15 mouse cellular contexts compared by ENCODE assay signal in the genomic region with DNA sequence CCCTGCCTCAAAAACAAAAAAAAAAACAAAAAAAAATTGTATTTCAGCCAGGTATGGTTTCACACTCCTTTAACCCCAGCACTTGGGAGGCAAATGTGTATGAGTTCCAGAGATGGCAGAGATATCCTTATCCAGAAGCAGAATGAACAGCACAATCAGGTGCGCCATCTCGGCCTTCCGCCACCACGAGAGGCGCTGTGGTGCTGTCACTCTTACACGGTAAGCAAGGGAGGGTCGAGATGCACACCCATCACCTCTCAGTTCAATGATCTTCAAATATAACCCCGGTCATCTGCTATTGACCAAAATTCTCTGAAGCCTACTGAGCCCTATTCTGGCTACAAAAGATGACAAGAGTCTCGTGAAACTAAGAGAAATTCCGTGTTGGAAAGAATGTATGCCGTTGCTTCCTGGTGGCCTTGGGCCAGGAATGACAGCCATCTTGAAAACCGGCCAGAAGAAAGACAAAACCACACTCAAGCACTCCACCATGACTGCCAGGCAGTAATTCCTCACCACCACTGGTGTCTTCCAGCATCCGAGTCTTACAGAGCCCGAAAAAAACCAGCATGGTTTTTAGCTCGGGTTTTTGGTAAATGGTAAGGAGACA. TPM values are rescaled to one million over a fixed set of nuclear protein-coding genes. Genes with fewer than 3 reads are reported as not detected.
DNase-seq lines count a peak whose midpoint lies in the region; ATAC-seq and TF ChIP-seq lines count a peak whose summit lies in the region.
"Had no signal": no experiment of that assay in that cellular context is flagged by ENCODE, and none has a peak within 500 bp of the region (broad histone marks: within the 10 kb centered on the region; RNA-seq: fewer than 3 reads in every experiment).

No protein-coding gene starts in this region.

- no peak overlapping the region for H3K27ac ChIP-seq in forebrain, embryonic 15.5 days (replicated peaks)
- no peak overlapping the region for H3K27ac ChIP-seq in forebrain, embryonic 12.5 days
- H3K27ac ChIP-seq in lung, embryonic 14.5 days (ENCODE audit: low read depth) = no peak overlapping the region
- H3K27ac ChIP-seq in midbrain, postnatal 0 days (ENCODE audit: low read depth, low read length) = no peak overlapping the region
- H3K27ac ChIP-seq: forebrain, embryonic 10.5 days had no signal

- no peaks in the 10 kb centered on the region for H3K9me3 ChIP-seq in forebrain, embryonic 15.5 days
- no peaks in the 10 kb centered on the region for H3K9me3 ChIP-seq in forebrain, embryonic 12.5 days
- H3K9me3 ChIP-seq in lung, embryonic 14.5 days (ENCODE audit: low read depth, low read length) = no peaks in the 10 kb centered on the region
- no peaks in the 10 kb centered on the region for H3K9me3 ChIP-seq in midbrain, postnatal 0 days (ENCODE audit: low read length)
- H3K9me3 ChIP-seq: forebrain, embryonic 10.5 days had no signal

- H3K9ac ChIP-seq in forebrain, embryonic 15.5 days (replicated peaks) = no peak overlapping the region
- H3K9ac ChIP-seq in forebrain, embryonic 12.5 days = no peak overlapping the region
- H3K9ac ChIP-seq in lung, embryonic 14.5 days = no peak overlapping the region
- H3K9ac ChIP-seq in midbrain, postnatal 0 days (replicated peaks; ENCODE audit: low read length, poor library complexity, severe bottlenecking) = no peak overlapping the region

- peak; percentile 17 for DNase-seq in lung, embryonic 14.5 days
- DNase-seq in lung, postnatal 36 days = no peak
- DNase-seq in NIH3T3 (ENCODE audit: low read depth) = peak; percentile 49
- no peak for DNase-seq in midbrain, postnatal 0 days (ENCODE audit: low spot score)
- DNase-seq in urinary bladder, postnatal 25 days (ENCODE audit: low spot score) = no peak
- DNase-seq: adrenal gland, adult 2 months; kidney, adult 2 months; thymus, adult 18-20 months had no signal

- H3K4me3 ChIP-seq in forebrain, embryonic 15.5 days = peak overlapping the region; percentile 56; the same call in 1 of the 2 replicates
- H3K4me3 ChIP-seq in forebrain, embryonic 12.5 days (replicated peaks) = no peak overlapping the region
- H3K4me3 ChIP-seq in lung, embryonic 14.5 days (ENCODE audit: low read depth, low read length) = no peak overlapping the region
- no peak overlapping the region for H3K4me3 ChIP-seq in midbrain, postnatal 0 days (ENCODE audit: low read depth, low read length)
- H3K4me3 ChIP-seq: forebrain, embryonic 10.5 days had no signal

- H3K36me3 ChIP-seq in forebrain, embryonic 15.5 days = no peaks in the 10 kb centered on the region
- no peaks in the 10 kb centered on the region for H3K36me3 ChIP-seq in forebrain, embryonic 12.5 days (replicated peaks)
- no peaks in the 10 kb centered on the region for H3K36me3 ChIP-seq in lung, embryonic 14.5 days (ENCODE audit: insufficient read depth)
- no peaks in the 10 kb centered on the region for H3K36me3 ChIP-seq in midbrain, postnatal 0 days (ENCODE audit: insufficient read depth, low read length)
- H3K36me3 ChIP-seq: forebrain, embryonic 10.5 days had no signal

- peaks cover 19% of the 10 kb centered on the region; the same call in 1 of the 2 replicates for H3K27me3 ChIP-seq in forebrain, embryonic 15.5 days
- H3K27me3 ChIP-seq in forebrain, embryonic 12.5 days = peaks cover 54% of the 10 kb centered on the region
- H3K27me3 ChIP-seq in lung, embryonic 14.5 days (ENCODE audit: insufficient read depth, low read length) = peaks cover 44% of the 10 kb centered on the region
- H3K27me3 ChIP-seq in midbrain, postnatal 0 days (ENCODE audit: insufficient read depth, low read length) = no peaks in the 10 kb centered on the region

- peaks cover 16% of the 10 kb centered on the region for H3K4me1 ChIP-seq in forebrain, embryonic 15.5 days
- H3K4me1 ChIP-seq in forebrain, embryonic 12.5 days = peaks cover 15% of the 10 kb centered on the region
- peaks cover 4% of the 10 kb centered on the region; the same call in 1 of the 2 replicates for H3K4me1 ChIP-seq in lung, embryonic 14.5 days (ENCODE audit: insufficient read depth)
- 0 out of 2 replicates have a peak, but pooled peaks cover 2% of the 10 kb centered on the region for H3K4me1 ChIP-seq in midbrain, postnatal 0 days (ENCODE audit: insufficient read depth, low read length)

- H3K4me2 ChIP-seq in forebrain, embryonic 15.5 days (replicated peaks) = peak overlapping the region; percentile 80; the same call in 1 of the 2 replicates
- H3K4me2 ChIP-seq in forebrain, embryonic 12.5 days = no peak overlapping the region
- no peak overlapping the region for H3K4me2 ChIP-seq in lung, embryonic 14.5 days
- H3K4me2 ChIP-seq in midbrain, postnatal 0 days (ENCODE audit: low read depth, low read length, poor library complexity, severe bottlenecking) = no peak overlapping the region
- H3K4me2 ChIP-seq: liver, embryonic 11.5 days had no signal

- WGBS in forebrain, embryonic 15.5 days = 85% methylated on average over 15 of the region's 15 CpGs
- WGBS in forebrain, embryonic 12.5 days = 94% methylated on average over 15 of the region's 15 CpGs
- whole genome bisulfite sequencing in lung, embryonic 14.5 days = 81% methylated on average over 15 of the region's 15 CpGs
- WGBS in midbrain, postnatal 0 days = 92% methylated on average over 15 of the region's 15 CpGs

- no peak for TF ChIP-seq CTCF in lung, embryonic 14.5 days (IDR thresholded peaks at IDR 0.05; ENCODE audit: low read depth)
- TF ChIP-seq CTCF in midbrain, postnatal 0 days (IDR thresholded peaks at IDR 0.05) = peak; percentile 17; the same call in 1 of the 2 replicates

- ATAC-seq in forebrain, embryonic 15.5 days (replicated peaks) = no peak
- no peak for ATAC-seq in forebrain, embryonic 12.5 days (ENCODE audit: low FRiP score)
- ATAC-seq in lung, embryonic 14.5 days (ENCODE audit: insufficient read depth) = no peak
- ATAC-seq in midbrain, postnatal 0 days (ENCODE audit: low FRiP score) = no peak
- ATAC-seq: CD4-positive, CD25-positive, alpha-beta regulatory T cell, adult 4 months; lung, postnatal 0 days had no signal

RNA-seq across cellular contexts. Expression of a gene that starts 1.9 kb away (rescaled TPM):
- polyA plus RNA-seq in forebrain, embryonic 15.5 days (2015; fragmentation: Nextera tagmentation; extraction: Ambion mirVana) = 333 TPM in 2 replicates
- polyA plus RNA-seq in forebrain, embryonic 12.5 days (2016; fragmentation: Nextera tagmentation; extraction: Ambion mirVana) = 204 and 215 TPM in 2 replicates
- polyA plus RNA-seq in lung, embryonic 14.5 days (2014; fragmentation: Nextera tagmentation; extraction: Ambion mirVana) = 0.37 and 0.58 TPM in 2 replicates
- 229 and 248 TPM in 2 replicates for total RNA-seq in midbrain, postnatal 0 days (2014; rRNA removed)
- polyA plus RNA-seq in midbrain, postnatal 0 days (2015; fragmentation: Nextera tagmentation; extraction: Ambion mirVana) = 294 and 310 TPM in 2 replicates
- total RNA-seq: granulocyte monocyte progenitor cell, adult 5-6 weeks had no signal
- polyA plus RNA-seq: CD4-positive, CD25-positive, alpha-beta regulatory T cell, adult 4 months had no signal

RNA-seq across cellular contexts. Expression of a gene that starts 2.3 kb away (rescaled TPM):
- 73.2 and 78.2 TPM in 2 replicates for polyA plus RNA-seq in forebrain, embryonic 15.5 days (2015; fragmentation: Nextera tagmentation; extraction: Ambion mirVana)
- polyA plus RNA-seq in forebrain, embryonic 12.5 days (2016; fragmentation: Nextera tagmentation; extraction: Ambion mirVana) = 74.0 and 76.0 TPM in 2 replicates
- 69.5 and 81.2 TPM in 2 replicates for polyA plus RNA-seq in lung, embryonic 14.5 days (2014; fragmentation: Nextera tagmentation; extraction: Ambion mirVana)
- total RNA-seq in midbrain, postnatal 0 days (2014; rRNA removed) = 64.1 and 68.1 TPM in 2 replicates
- polyA plus RNA-seq in midbrain, postnatal 0 days (2015; fragmentation: Nextera tagmentation; extraction: Ambion mirVana) = 81.8 and 83.0 TPM in 2 replicates

RNA-seq across cellular contexts. Expression of a gene that starts 38.1 kb away (rescaled TPM):
- 27.4 and 29.8 TPM in 2 replicates for polyA plus RNA-seq in forebrain, embryonic 15.5 days (2015; fragmentation: Nextera tagmentation; extraction: Ambion mirVana)
- 32.6 and 33.4 TPM in 2 replicates for polyA plus RNA-seq in forebrain, embryonic 12.5 days (2016; fragmentation: Nextera tagmentation; extraction: Ambion mirVana)
- polyA plus RNA-seq in lung, embryonic 14.5 days (2014; fragmentation: Nextera tagmentation; extraction: Ambion mirVana) = 22.8 and 26.7 TPM in 2 replicates
- 26.3 and 29.2 TPM in 2 replicates for total RNA-seq in midbrain, postnatal 0 days (2014; rRNA removed)
- polyA plus RNA-seq in midbrain, postnatal 0 days (2015; fragmentation: Nextera tagmentation; extraction: Ambion mirVana) = 21.8 and 23.6 TPM in 2 replicates

RNA-seq across cellular contexts. Expression of a gene that starts 54.9 kb away (rescaled TPM):
- polyA plus RNA-seq in forebrain, embryonic 15.5 days (2015; fragmentation: Nextera tagmentation; extraction: Ambion mirVana) = 6.9 and 7.8 TPM in 2 replicates
- polyA plus RNA-seq in forebrain, embryonic 12.5 days (2016; fragmentation: Nextera tagmentation; extraction: Ambion mirVana) = 10.7 and 11.4 TPM in 2 replicates
- 9.5 and 9.7 TPM in 2 replicates for polyA plus RNA-seq in lung, embryonic 14.5 days (2014; fragmentation: Nextera tagmentation; extraction: Ambion mirVana)
- 8.6 and 10.8 TPM in 2 replicates for total RNA-seq in midbrain, postnatal 0 days (2014; rRNA removed)
- polyA plus RNA-seq in midbrain, postnatal 0 days (2015; fragmentation: Nextera tagmentation; extraction: Ambion mirVana) = 2.9 and 3.0 TPM in 2 replicates

Comparison
In these comparisons a context has a peak if more than half of its experiments do, and no peak if none do; other contexts are left out.
1. DNase-seq: peak in lung, embryonic 14.5 days (single experiment) and NIH3T3 (single experiment); none in lung, postnatal 36 days (single experiment), midbrain, postnatal 0 days (single experiment) and urinary bladder, postnatal 25 days (single experiment).
2. RNA of a gene that starts 1.9 kb away (polyA plus RNA-seq): 333 TPM in forebrain, embryonic 15.5 days, 294 to 310 TPM in midbrain, postnatal 0 days and 204 to 215 TPM in forebrain, embryonic 12.5 days; 0.37 to 0.58 TPM in lung, embryonic 14.5 days; every median in the first group is over 100 times any median in the second.